ENCODE assay signal across 8 mouse cellular contexts in the genomic region with DNA sequence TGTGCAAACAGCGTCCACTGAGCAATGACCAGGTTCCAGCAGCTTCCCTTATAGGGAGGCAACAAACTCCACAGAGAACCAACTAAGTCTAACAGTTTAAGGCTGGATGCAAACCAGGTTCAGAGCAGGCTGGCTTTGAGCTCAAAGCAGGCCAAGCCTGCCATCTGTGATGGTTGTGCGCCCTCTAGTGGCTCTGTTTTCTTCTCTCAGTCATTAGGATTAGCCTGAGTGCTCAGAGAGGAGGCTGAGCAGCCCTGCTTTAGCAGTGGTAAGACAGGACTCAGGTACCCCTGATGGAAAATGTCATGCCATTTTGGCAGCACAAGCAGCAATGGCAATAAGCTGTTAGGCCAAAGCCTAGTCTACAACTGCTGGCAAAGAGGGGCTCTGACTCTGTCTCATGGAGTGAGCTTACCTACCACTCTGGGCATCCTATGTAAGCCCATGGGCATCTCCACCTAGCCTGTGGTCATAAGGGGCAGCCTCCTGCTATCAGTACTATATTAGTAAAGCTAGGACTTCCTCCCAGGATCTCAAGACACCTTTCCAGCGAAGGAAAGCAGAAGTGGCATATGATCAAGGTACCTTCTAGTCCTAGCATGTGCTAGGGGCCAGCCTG. TPM values are rescaled to one million over a fixed set of nuclear protein-coding genes. Genes with fewer than 3 reads are reported as not detected.
DNase-seq lines count a peak whose midpoint lies in the region; ATAC-seq and TF ChIP-seq lines count a peak whose summit lies in the region.

No protein-coding gene starts in this region.

- peak; percentile 83 for ATAC-seq in Patski
- peak; percentile 90; the same call in 1 of the 2 replicates for ATAC-seq in hindbrain, embryonic 15.5 days (ENCODE audit: low FRiP score, low read depth)

- in situ Hi-C loops in Patski (cut with MboI; ENCODE audit: low pct_unique_long_range_greater_than_20kb) = loop anchor here (5.0 kb wide), 2 partner anchors 35 to 105 kb away; no protein-coding TSS in a partner anchor

- 35% methylated on average over 3 of the region's 3 CpGs for WGBS in hindbrain, embryonic 15.5 days

- no peaks in the 10 kb centered on the region for H3K4me1 ChIP-seq in hindbrain, embryonic 15.5 days (replicated peaks)

- H3K9ac ChIP-seq in hindbrain, embryonic 15.5 days = no peak overlapping the region

- no peak overlapping the region for H3K27ac ChIP-seq in hindbrain, embryonic 15.5 days (replicated peaks)

- TF ChIP-seq CTCF in Patski (IDR thresholded peaks at IDR 0.05) = peak; percentile 94

- peak; percentile 57 for DNase-seq in Patski (ENCODE audit: low read depth, low spot score)
- peak; percentile 96 to 99 for DNase-seq in cerebellum, postnatal 10 days
- DNase-seq in frontal cortex, postnatal 25 days (ENCODE audit: low spot score in 2 of 2) = peak; percentile 66 to 82
- peak; percentile 79 to 97 for DNase-seq in layer of hippocampus, postnatal 25 days (ENCODE audit: extremely low spot score in 1 of 2, low spot score in 1 of 2)
- DNase-seq in lung, postnatal 14 days = peak; percentile 97
- DNase-seq in retina, embryonic 14.5 days (ENCODE audit: low spot score) = peak; percentile 98
- peak; percentile 84 for DNase-seq in thymus, postnatal 25 days

- H3K36me3 ChIP-seq in hindbrain, embryonic 15.5 days = peaks cover 28% of the 10 kb centered on the region

- H3K27me3 ChIP-seq in Patski = no peaks in the 10 kb centered on the region
- no peaks in the 10 kb centered on the region for H3K27me3 ChIP-seq in hindbrain, embryonic 15.5 days

- no peaks in the 10 kb centered on the region for H3K9me3 ChIP-seq in hindbrain, embryonic 15.5 days

- no peak overlapping the region for H3K4me2 ChIP-seq in hindbrain, embryonic 15.5 days

- CTCF ChIA-PET in Patski (lab: Charles Lee) = interaction anchor here (0.7 to 4.3 kb wide), 29 partner anchors 9 to 126 kb away, joined by 3 to 65 read pairs (median 7); a partner anchor contains a TSS

- POLR2A ChIA-PET in Patski (lab: Charles Lee) = interaction anchor here (0.7 to 2.1 kb wide), 6 partner anchors 13 to 45 kb away, joined by 3 to 10 read pairs (median 3); a partner anchor contains a TSS

- H3K4me3 ChIP-seq in hindbrain, embryonic 15.5 days = no peak overlapping the region

RNA-seq across cellular contexts. Expression of a gene that starts 12.3 kb away (rescaled TPM):
- polyA plus RNA-seq in Patski (2021) = 28.4 TPM
- polyA plus RNA-seq in hindbrain, embryonic 15.5 days (2015; fragmentation: Nextera tagmentation; extraction: Ambion mirVana) = 32.8 and 37.2 TPM in 2 replicates
- 10 to 100 TPM; 78.6 to 96.5 TPM for total RNA-seq in layer of hippocampus, postnatal 25 days (2021)

RNA-seq across cellular contexts. Expression of a gene that starts 27.5 kb away (rescaled TPM):
- 84.4 TPM for polyA plus RNA-seq in Patski (2021)
- 63.7 and 63.9 TPM in 2 replicates for polyA plus RNA-seq in hindbrain, embryonic 15.5 days (2015; fragmentation: Nextera tagmentation; extraction: Ambion mirVana)
- 10 to 100 TPM; 62.5 to 71.8 TPM for total RNA-seq in layer of hippocampus, postnatal 25 days (2021)

RNA-seq across cellular contexts. Expression of a gene that starts 27.6 kb away (rescaled TPM):
- 74.5 TPM for polyA plus RNA-seq in Patski (2021)
- polyA plus RNA-seq in hindbrain, embryonic 15.5 days (2015; fragmentation: Nextera tagmentation; extraction: Ambion mirVana) = 5.9 and 6.4 TPM in 2 replicates
- total RNA-seq in layer of hippocampus, postnatal 25 days (2021) = 1 to 10 TPM; 6.0 TPM

RNA-seq across cellular contexts. Expression of a gene that starts 42.5 kb away (rescaled TPM):
- 57.2 TPM for polyA plus RNA-seq in Patski (2021)
- polyA plus RNA-seq in hindbrain, embryonic 15.5 days (2015; fragmentation: Nextera tagmentation; extraction: Ambion mirVana) = 161 and 170 TPM in 2 replicates
- total RNA-seq in layer of hippocampus, postnatal 25 days (2021) = 10 to 100 TPM; 76.3 to 82.6 TPM

RNA-seq across cellular contexts. Expression of a gene that starts 51.9 kb away (rescaled TPM):
- polyA plus RNA-seq in Patski (2021) = 30.9 TPM
- 64.5 and 68.4 TPM in 2 replicates for polyA plus RNA-seq in hindbrain, embryonic 15.5 days (2015; fragmentation: Nextera tagmentation; extraction: Ambion mirVana)
- 10 to 100 TPM; 16.0 to 17.7 TPM for total RNA-seq in layer of hippocampus, postnatal 25 days (2021)

Comparison
In these comparisons a context has a peak if more than half of its experiments do, and no peak if none do; other contexts are left out.
1. RNA of a gene that starts 27.6 kb away (polyA plus RNA-seq): 74.5 TPM in Patski (single experiment); 5.9 to 6.4 TPM in hindbrain, embryonic 15.5 days; every median in the first group is over 10 times any median in the second.
2. Peak in every context shown above with its lines, with median percentiles within 50 percentile points of each other: DNase-seq.